Mouse (Mus musculus) layer of hippocampus, postnatal 14 days (tissue): ENCODE data around the gene Pheta2. TPM values are rescaled to one million over a fixed set of nuclear protein-coding genes. Genes with fewer than 3 reads are reported as not detected.

Experiments
- DNase-seq, 2 experiments: peaks; one replicate each; pipeline ENCODE4 v3.0.0; 2021 to 2022; ENCODE audit warnings: low spot score in 2 of 2, mixed read lengths in 1 of 2
- long read RNA-seq, 2 experiments: library from polyadenylated mRNA; stranded (forward); transcript quantifications; one replicate each; pipeline ENCODE4 v2.0.0; 2021
- total RNA-seq, 2 experiments: library from RNA; stranded (reverse); gene quantifications; 2 replicates each; pipeline ENCODE4 v1.2.3; 2021

The Pheta2 gene
- total RNA-seq, result under 1 TPM; 0.39 to 0.45 TPM
- long read RNA-seq, experiment 1, result 0 reads
- long read RNA-seq, experiment 2, partial matches to known transcripts, result 0 of 1 reads
- long read RNA-seq, experiment 2, other reads (novel, unspliced or antisense), result 0 of 1 reads

DNA sequence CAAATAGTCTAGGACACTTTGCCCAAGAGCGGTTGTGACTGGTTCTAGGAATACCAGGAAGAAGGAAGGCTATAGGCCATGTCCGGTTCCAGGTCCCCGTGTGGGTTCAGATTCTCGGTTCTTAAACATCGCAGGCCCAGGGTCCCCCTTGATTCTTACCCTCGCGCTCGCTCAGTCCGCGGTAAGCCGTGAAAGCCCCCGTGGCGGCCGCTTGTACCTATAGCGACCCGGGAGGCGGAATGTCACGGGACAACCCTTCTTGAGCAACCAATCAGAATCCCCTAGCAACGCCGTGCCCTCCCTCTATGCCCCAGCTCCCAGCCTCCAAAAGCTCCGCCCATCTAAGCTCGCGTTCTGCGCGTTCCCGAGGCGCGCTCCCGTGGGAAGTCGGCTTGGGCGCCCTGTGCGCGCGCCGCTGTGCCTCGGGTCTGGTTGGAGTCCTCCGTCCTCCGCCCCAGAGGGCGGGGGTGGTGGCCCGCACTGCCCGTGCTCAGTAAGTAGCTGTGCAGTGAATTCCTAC, at the start of gene Pheta2, which contains the start of the genes Naga and Smdt1:
TSS of gene Pheta2 (plus strand) at position 350 of the 520 bp plus-strand sequence.
TSS of gene Naga (minus strand) at position 333 of the 520 bp plus-strand sequence.
TSS of gene Smdt1 (plus strand) at position 367 of the 520 bp plus-strand sequence.
- DNase-seq, result peak; percentile 92 to 95

DNA sequence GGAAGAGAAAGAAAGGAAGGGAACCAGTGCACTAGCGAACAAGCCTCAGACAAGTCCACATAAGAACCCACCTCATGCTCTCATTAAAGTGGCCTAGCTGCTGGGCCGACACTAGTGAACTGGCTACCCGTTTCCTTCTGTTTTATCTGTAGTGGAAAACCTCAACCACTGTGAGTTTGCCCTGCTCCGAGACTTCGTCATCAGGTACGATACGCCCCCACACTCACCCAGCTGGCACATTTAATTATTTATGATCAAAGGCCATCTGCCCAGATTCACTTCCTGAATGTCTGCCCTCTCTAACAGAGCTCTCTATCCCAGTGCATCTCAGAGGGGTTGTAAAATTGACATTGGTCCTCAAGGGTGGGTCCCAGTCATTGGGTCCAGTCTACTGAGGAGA, 48.5 kb upstream of the Pheta2 start:
- DNase-seq, result no peak

DNA sequence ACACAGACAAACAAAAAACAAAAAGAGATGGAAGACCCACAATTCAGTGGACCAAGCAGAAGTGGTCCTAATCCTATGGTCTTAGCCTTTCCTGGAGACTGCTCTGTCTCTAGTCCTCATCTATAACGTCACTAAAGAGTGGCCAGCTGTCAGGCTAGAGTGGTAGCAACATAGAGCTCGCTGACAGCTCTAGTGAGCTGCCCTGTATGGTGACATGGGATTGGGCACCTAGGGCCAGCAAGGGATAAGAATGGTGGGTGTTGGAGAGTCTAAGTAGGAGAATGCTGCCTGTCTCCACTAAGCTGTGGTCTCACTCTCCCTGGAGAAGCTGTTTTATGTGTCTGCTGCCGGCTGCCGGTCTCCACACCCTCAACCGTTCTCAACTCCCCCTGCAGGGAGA, 45.9 kb upstream of the Pheta2 start:
- no peak for DNase-seq

DNA sequence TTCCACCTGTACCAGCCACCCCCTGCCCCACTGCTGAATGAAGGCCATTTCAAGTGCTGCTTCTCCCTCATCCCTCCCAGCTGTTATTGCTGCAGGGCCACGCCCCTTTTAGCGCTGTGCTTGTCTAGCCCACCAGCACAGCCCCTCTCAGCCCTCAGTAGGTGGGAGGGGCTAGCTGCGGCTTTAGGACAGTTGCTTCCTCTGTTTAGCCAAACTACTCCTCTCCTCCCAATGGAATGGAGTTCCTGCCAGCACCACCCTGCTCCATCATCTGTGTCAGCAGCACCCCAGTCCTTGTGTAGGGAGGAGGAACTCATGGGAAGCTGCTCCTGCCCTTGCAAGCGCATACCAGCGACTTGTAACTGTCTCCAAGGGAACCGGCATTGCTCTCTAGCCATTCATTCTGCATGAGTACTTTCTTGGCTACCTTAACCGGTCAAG, 45.5 kb upstream of the Pheta2 start:
- DNase-seq, result no peak

DNA sequence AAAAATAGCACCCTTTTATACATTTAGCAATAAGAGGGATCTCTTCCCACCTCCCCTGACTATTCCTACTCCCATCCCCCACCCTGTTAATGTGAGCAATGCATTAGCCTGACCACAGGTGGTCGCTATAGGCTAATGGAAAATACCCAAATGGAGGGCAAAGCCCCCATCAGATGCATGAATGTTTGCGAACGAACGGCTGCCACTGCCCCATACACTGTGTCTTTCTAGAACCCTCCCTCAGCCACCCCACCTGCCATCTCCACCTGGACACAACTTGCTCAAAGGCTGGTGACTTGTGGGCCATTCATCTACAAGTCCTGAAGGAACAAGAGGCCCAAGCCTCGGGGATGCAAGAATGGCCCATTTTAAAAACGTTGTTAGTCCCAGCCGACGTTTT, 44.7 kb upstream of the Pheta2 start:
- DNase-seq, result peak in 1 of 2 experiments; percentile 64

DNA sequence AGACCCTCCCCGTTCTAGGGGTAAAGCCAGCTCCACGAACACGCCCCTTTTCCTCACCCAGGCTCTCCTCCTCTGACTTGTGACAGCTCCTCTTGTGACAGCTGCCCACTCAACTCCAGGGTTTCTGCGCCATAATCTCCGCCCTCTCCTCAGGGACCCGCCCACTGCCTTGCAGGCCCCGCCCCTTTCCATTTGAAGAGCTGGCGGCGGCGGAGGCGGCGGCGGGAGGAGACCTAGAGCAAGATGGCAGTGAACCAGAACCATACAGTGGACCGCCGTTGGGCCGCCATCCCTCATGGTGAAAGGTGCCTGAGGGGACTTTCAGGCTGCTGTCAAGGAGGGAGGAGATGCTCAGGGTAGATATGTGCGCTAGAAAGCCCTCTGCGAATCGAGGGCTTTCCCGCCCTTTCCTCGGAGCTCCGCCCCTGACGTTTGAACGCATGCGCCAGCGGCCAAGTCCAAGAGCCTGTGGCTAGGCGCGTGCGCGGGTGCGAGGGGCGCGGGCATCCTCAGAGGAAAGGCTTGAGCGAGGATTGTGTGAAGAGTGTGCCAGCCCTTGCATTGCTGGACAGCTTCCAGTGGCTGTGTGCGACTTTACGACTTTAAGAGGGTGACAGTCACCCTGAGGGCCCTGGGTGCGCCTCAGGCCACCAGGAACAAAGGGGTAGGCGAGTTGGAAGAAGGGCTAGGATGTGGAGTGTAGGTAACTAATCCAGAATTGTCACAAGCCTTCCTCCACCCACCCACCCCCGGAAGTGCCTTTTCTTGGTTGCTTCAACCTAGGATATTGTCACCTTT, 39.8 kb upstream of the Pheta2 start, which contains the start of gene Wbp2nl:
TSS of gene Wbp2nl (plus strand) at position 191 of the 798 bp plus-strand sequence.
- no peak for DNase-seq

DNA sequence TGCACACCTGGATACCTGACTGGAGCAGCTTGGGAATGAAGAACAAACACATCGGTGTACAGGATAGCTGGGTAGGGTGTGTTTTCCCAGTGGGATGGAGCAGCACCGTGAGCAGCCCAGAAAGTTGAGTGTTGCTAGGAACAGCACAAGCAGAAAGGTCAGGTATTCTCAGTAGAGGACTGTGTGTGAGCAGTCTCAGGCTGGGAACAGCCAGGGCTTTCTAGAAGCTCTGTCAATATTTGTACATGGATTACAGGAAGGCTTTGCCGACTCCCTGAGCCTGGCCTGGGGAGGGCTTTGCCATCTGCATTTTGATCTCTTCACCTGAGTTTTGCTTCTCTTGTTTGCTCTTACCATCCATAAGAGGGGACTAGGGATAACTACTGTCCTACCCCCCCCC, 31.6 kb upstream of the Pheta2 start:
- DNase-seq, result no peak

DNA sequence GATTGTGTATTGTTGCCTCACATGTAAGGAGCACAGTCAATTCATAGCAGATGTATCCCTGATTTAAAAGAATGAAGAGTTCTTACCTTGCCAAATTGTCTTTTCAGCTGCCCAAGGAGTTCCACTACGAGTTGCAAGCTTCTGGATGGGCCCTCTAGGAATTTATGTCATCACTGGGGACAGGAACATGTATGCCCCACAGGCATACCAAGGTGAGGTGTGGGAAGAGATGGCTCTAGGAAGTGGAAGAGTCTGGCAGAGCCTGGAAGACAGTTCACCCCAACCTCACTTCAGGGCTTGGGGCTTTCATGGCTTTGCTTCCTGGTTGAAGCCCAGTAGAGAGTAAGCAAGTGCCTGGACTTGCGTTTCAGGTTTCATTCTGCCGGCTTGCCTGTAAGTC, 30.3 kb upstream of the Pheta2 start:
- no peak for DNase-seq

DNA sequence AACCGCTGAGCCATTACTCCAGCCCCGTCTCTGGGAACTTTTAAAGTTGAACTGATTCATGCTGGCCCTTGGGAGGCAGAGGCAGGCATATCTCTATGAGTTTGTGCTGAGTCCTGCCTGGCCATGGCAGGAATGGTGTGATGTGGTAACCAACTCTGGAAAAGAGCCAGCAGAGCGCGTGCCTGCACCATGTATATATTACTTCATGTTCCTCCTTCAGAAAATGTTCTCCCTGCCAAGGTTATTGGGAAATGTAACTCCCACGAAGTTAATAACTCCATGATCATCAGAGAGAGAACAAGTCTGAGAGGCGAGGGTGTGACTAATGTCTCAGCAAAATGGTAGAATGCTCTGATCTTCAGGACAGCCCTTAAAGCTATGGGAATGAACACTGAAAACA, 20.9 kb upstream of the Pheta2 start:
- DNase-seq, result no peak

DNA sequence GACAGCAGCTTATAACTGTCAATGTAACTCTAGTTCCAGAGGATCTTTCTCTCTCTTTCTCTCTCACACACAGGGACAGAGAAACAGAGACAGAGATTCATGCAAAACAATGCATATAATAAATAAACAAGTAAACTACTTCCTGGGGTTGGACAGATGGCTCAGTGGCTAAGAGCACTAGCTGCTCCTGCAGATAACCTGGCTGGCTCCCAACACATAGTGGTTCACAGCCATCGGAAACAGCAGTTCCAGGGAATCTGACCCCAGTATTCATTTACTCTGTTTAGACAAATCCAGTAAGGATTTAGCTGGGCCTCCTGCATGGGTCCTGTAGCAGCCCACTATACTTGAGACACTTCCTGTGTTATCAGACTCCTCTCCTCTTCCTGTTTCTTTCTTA, 19.1 kb upstream of the Pheta2 start:
- no peak for DNase-seq

DNA sequence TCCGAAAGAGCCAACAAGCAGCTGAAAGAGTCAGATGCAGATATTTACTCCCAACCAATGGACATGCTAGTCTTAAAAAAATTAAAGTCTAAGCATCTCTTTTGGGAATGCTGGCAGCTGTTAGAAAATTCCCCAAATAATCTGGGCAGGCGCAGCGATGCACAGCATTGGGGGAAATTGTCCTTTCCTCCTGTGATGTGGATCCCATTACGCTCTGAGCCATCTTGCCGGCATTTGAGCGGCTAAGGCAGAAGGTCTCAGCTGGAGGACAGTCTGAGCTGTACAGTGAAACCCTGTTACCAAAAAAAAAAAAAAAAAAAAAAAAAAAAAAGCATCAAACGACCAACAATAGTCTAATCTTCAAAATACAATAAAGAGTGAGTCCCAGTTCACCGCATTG, 16.5 kb upstream of the Pheta2 start:
- no peak for DNase-seq

DNA sequence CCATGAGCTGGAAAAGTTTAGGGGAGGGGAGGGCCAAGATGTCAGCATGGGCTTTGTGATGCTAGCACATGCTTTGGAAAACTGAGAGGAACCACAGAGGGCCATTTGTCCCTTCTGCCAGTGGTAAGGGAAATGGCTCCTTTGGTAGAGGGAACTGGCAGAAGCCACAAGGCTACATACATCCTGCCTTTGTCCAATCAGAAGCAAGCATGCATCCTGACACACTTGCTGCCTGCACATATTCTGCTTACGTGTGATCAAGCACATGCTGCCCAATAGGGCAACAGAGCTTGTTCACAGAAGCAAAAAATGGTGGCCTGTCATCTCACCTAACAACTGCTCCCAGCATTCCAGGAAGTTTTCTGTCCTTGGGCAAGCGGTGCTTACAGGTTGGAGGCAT, 13.4 kb upstream of the Pheta2 start:
- DNase-seq, result no peak

DNA sequence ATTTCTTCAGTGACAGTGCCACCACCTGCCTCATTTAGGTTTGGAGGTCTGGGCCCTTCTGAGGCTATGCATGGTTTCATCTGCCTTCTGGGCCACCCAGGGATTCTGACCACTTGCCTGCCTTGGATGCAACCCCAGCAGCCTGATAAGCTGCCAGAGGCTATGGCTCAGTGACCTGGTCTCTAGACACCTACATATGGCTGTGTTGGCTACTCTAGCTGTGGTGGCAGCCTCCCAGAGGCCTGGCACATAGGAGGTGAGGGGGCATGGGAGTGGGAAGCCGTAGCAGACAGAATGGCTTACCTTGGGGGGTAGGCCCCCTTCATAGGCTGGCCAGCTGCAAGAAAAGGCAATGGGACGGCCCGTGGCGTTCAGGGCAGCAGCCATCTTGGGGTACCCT, 3.5 kb upstream of the Pheta2 start:
- DNase-seq, result no peak

DNA sequence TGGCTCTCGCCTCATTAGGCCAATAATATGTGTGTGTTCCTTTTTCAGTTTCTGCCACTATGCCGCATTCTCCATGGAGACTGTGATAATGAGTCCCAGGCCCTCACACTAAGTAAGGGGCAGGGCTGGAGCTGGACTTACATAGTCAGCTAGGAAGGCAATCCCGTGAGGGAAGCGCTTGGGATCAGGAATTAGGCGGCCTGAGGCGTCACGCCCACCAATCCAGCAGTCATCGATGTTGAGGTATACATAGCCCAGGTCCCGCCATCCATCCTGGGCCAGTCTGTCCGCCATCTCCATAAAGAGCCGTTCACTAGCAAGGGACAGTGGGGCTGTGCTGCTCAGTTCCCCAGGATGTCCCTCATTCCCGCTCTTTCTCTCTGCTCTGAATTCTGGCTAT, 2.1 kb upstream of the Pheta2 start:
- no peak for DNase-seq

DNA sequence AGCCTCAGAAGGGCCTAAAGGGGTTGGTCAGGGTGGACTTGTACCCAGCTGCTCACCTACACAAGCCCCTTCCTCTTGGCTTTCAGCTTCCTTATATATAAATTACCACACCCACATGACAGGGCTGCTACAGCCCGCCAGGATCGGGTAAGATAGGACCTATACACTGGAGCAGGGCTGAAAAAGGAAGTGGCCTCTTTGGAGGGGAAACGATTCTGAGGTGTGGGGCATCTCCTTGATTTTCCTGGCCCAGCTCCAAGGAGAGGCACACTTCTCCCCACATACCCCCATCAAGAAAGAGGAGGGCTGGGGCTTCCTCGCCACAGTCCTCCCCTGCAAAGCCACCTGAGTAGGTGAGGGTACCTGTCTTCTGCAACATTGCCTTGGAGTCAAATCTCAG, 867 bp upstream of the Pheta2 start:
- DNase-seq, result no peak

DNA sequence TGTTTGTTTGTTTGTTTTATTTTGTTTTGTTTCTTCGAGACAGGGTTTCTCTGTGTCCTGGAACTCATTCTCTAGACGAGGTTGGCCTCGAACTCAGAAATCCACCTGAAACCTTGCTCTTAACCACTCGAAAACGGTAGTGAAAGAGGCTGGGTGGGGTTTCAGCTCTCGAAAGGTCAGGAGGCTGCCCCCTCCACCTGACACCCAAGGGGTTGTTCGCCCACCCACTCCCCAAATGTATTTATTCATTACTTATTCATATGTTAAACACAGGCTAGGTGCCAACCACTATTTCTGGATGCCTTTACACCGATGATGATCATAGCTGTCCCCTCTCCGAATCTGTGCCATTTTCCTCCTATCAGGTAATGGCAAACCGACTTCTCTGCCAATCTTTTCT, 408 bp downstream of the Pheta2 start:
- DNase-seq, result no peak

DNA sequence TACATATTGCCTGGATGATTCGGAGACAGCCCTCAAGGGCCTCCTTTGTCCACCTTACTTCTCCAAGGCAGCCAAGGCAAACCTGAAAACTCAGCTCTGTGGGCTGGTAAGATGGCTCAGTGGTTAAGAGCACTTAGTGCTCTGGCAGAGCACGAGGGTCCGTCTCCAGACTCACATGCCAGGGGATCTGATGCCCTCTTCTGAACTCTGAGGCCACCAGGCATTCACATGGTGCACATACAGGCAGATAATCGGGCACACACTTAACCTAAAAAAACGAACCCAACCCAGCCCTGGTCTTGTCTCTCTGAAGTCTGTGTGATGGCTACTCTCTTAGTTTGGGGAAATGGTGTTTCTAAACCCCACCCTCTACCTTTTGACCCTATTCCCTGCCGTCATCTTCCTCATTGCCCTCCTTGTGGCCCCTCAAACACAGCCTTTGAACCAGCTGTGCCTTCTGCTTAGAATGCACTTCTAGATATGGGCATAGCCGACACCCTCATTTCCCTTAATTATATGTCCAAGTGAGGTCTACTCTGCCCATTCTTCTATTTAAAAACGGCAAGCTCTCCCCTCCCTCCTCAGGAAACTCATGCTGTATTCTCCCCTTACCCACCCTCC, 1.0 kb downstream of the Pheta2 start:
- DNase-seq, result no peak

DNA sequence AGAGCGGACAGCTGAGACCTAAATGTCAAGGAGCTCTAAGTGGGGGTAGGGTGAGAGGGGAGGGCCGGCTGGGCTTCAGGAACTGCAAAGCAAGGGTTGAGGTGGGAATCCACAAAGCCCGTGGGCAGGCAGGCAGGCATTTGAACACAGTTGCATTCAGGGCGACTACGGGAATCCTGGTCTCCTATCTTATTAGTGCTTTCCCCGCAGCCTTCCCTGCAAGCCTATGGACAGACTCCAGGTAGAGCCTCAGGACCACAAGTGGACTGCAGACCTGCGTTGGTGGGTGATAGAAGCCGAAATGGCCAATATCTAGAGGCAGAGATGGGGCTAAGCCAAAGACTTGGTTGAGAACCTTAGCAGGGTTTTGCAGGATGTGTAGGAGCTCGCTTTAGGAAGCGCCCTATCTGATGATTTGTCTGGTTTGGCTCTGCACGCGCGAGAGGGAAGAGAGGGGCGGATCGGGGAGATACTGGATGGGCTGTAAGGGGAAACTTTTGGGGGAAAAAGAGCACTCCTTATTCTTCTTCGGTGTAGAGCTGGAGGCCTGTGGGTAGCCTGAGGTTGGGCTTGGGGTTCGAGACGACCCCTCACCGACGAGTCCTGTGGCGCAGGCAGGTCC, 1.8 kb downstream of the Pheta2 start:
- no peak for DNase-seq

DNA sequence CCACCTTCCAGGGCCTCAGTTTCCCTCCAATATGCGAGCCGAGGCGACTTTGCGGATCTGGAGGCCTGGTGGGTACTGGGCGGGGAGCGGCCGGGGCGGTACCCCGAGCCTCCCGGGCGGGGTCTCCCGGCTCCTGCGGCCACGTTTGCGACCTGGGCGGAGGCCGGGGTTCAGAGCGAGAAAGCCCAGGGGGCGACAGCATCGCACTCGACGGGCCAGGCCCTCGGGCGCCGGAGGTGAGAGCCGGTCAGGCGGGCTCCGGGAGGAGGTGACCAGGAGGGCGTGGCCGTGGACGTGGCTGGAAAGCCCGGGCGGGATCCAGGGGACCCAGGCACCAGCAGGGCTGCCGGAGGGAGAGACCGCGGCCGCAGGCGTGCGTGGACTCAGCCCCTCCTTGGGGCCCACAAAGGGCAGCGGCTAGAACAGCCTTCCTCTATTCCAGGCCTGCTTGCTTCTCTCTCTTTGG, 2.3 kb downstream of the Pheta2 start:
- DNase-seq, result no peak

DNA sequence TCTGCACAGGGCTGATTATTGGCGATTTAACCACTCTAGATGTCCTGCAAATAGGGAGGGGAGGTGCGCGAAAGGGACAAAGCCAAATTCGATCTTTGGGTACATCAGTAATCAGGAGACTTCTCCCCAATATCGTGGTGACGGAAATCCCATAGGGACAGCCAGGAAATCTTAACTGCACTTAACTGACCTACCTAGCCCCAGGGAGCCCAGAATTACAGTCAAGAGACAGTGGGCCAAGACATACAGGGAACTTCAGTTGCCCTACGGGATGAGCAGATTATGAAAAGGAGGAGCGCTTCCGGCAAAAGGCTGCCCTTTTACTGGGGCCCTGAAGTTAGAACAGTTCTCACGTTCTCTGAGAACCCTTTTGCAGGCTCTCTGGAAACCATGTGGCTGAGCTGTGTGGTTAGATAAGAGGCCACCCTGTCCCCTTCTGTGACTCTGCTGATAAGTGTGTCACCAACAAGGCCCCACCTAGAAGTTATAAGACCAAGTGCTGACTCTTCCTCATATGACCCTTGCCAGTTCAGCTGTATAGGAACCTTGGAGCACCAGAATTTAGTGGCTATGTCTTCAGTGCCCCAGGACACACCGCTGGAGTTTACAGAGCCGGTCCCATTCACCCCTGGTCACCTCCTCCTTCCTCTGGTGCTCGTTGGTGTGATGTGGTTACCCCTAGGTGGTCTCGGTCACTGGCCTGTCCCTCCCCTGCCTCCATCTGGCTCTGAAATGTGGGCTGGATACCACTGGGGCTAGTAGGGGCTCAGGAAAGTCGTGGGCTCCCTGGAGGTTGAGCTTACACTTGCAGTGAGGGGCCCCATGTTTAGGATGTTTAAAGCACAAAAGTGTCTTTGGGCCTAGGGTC, 3.2 kb downstream of the Pheta2 start:
- no peak for DNase-seq

DNA sequence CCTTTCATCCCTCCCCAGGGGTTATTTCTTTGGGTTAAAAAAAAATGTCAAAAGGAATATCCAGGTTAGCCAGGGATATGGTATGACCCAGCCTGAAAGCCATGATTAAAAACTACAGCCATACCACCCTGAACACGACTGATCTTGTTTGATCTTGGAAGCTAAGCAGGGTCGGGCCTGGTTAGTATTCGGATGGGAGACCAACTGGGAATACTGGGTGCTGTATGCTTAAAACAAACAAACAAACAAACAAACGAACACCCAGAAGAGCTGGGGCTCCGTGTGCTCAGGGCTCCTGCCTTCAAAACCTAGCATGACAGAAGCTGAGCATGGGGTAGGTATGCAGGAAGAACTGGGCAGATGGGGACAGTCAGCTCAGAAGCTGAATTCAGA, 3.8 kb downstream of the Pheta2 start:
- DNase-seq, result no peak
